Mouse (Mus musculus): ENCODE measurements at regions not wholly inside any gene's neighbourhood (a gene's known extent, or its start where the extent isn't known, plus 50 kb on each side); places are given as distances from the start of the nearest gene placed in this dataset.

GRCm38 (mm10) chr7:75063816-75064215, 245.2 kb downstream of the Sv2b start:
- DNase-seq (ENCODE audit: low spot score in 2 of 2) = peak in 1 of 2 experiments; percentile 28

- no peak for DNase-seq (ENCODE audit: low spot score in 2 of 2)
Observed at GRCm38 (mm10) chr7:75050231-75050630, 258.8 kb downstream of the Sv2b start.

- DNase-seq (ENCODE audit: low spot score in 2 of 2) = no peak
Observed at GRCm38 (mm10) chr7:75049751-75050150, 259.3 kb downstream of the Sv2b start.

- DNase-seq (ENCODE audit: low spot score in 2 of 2) = no peak
Observed at GRCm38 (mm10) chr7:75048822-75049221, 260.2 kb downstream of the Sv2b start.

GRCm38 (mm10) chr7:75047827-75048226, 261.2 kb downstream of the Sv2b start:
- peak in 1 of 2 experiments; percentile 26 for DNase-seq (ENCODE audit: low spot score in 2 of 2)

- no peak for DNase-seq (ENCODE audit: low spot score in 2 of 2)
Observed at GRCm38 (mm10) chr7:75040871-75041270, 268.2 kb downstream of the Sv2b start.

- no peak for DNase-seq (ENCODE audit: low spot score in 2 of 2)
Observed at GRCm38 (mm10) chr7:75026191-75026590, 282.9 kb downstream of the Sv2b start.

GRCm38 (mm10) chr7:75021966-75022365, 287.1 kb downstream of the Sv2b start:
- DNase-seq (ENCODE audit: low spot score in 2 of 2) = no peak

GRCm38 (mm10) chr7:75018640-75019039, 290.4 kb downstream of the Sv2b start:
- no peak for DNase-seq (ENCODE audit: low spot score in 2 of 2)

- DNase-seq (ENCODE audit: low spot score in 2 of 2) = peak in 1 of 2 experiments; percentile 29
Observed at GRCm38 (mm10) chr7:75008481-75008880, 300.6 kb downstream of the Sv2b start.

GRCm38 (mm10) chr7:74990198-74990597, 318.9 kb downstream of the Sv2b start:
- DNase-seq (ENCODE audit: low spot score in 2 of 2) = peak in 1 of 2 experiments; percentile 20

- DNase-seq (ENCODE audit: low spot score in 2 of 2) = no peak
Observed at GRCm38 (mm10) chr7:74979479-74979878, 329.6 kb downstream of the Sv2b start.

- peak in 1 of 2 experiments; percentile 22 for DNase-seq (ENCODE audit: low spot score in 2 of 2)
Observed at GRCm38 (mm10) chr7:74975986-74976385, 333.1 kb downstream of the Sv2b start.

- no peak for DNase-seq (ENCODE audit: low spot score in 2 of 2)
Observed at GRCm38 (mm10) chr7:74974448-74974847, 334.6 kb downstream of the Sv2b start.

- DNase-seq (ENCODE audit: low spot score in 2 of 2) = peak in 1 of 2 experiments; percentile 10
Observed at GRCm38 (mm10) chr7:74944421-74945098, 364.5 kb downstream of the Sv2b start.

GRCm38 (mm10) chr7:74942917-74943316, 366.1 kb downstream of the Sv2b start:
- DNase-seq (ENCODE audit: low spot score in 2 of 2) = peak; percentile 33 to 54

GRCm38 (mm10) chr7:74942146-74942545, 366.9 kb downstream of the Sv2b start:
- no peak for DNase-seq (ENCODE audit: low spot score in 2 of 2)

- DNase-seq (ENCODE audit: low spot score in 2 of 2) = no peak
Observed at GRCm38 (mm10) chr7:74929142-74929829, 374.7 kb upstream of the Slco3a1 start.

- no peak for DNase-seq (ENCODE audit: low spot score in 2 of 2)
Observed at GRCm38 (mm10) chr7:74928226-74928927, 373.8 kb upstream of the Slco3a1 start.

GRCm38 (mm10) chr7:74926729-74927128, 372.1 kb upstream of the Slco3a1 start:
- DNase-seq (ENCODE audit: low spot score in 2 of 2) = no peak

- DNase-seq (ENCODE audit: low spot score in 2 of 2) = no peak
Observed at GRCm38 (mm10) chr7:74924156-74924555, 369.6 kb upstream of the Slco3a1 start.

GRCm38 (mm10) chr7:74908311-74908962, 353.9 kb upstream of the Slco3a1 start:
- no peak for DNase-seq (ENCODE audit: low spot score in 2 of 2)

Measured in layer of hippocampus, adult 18-20 months (tissue).